Mouse (Mus musculus): Measurements from ENCODE around the gene Meis3. TPM values are rescaled to one million over a fixed set of nuclear protein-coding genes. Genes with fewer than 3 reads are reported as not detected.

The Meis3 gene
- total RNA-seq (2023) = 39.8 TPM

GRCm38 (mm10) chr7:16174597-16175541, at the start of gene Meis3:
Gene Meis3 (plus strand): TSS chr7:16175090.

DNA sequence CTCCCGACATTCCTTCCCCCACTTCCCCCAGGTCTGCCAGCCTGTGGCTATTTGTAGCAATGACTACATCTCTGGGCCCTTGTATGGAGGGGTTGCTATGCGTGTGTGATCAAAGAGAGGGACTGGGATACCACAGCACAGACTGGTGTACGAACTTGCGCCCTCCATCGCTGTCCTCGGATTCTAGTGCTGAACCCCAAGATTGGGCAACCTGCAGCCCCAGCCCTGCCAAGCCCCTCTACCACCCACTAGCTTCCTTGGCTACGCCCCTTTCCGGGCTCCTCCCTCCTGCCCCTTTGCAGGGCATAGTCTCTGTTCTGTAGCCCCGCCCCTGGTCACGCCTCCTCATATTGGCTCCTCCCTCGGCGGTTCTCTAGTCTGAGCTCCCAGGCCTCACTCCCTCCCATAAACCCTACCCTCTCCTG, 45.5 kb upstream of the Meis3 start, which contains the start of gene Slc8a2:
Gene Slc8a2, plus strand, starts transcription at position 406 of the 425 bp plus-strand sequence.

GRCm38 (mm10) chr7:16221582-16222272, 46.8 kb downstream of the Meis3 start, which contains the start of gene Dhx34:
Gene Dhx34 (minus strand): TSS chr7:16222037.

Other genes with a start within 250 kb of the Meis3 start
- 534 TPM for gene Nop53, start 229.0 kb upstream of the Meis3 start, total RNA-seq (2023)
- gene Ehd2, start 207.5 kb upstream of the Meis3 start, total RNA-seq (2023) = 0.86 TPM
- 77.1 TPM for gene Bicra, start 127.2 kb upstream of the Meis3 start, total RNA-seq (2023)
- not detected for gene Zfp541, start 113.3 kb upstream of the Meis3 start, total RNA-seq (2023)
- 209 TPM for gene Napa, start 76.6 kb upstream of the Meis3 start, total RNA-seq (2023)
- 35.1 TPM for gene Kptn, start 55.2 kb upstream of the Meis3 start, total RNA-seq (2023)
- 0.21 TPM for gene Slc8a2, start 45.3 kb upstream of the Meis3 start, total RNA-seq (2023)
- gene Dhx34, start 46.9 kb downstream of the Meis3 start, total RNA-seq (2023) = 34.0 TPM
- 0.24 TPM for gene C5ar2, start 69.1 kb downstream of the Meis3 start, total RNA-seq (2023)
- 0.34 TPM for gene C5ar1, start 84.5 kb downstream of the Meis3 start, total RNA-seq (2023)
- gene Inafm1, start 98.5 kb downstream of the Meis3 start, total RNA-seq (2023) = 28.0 TPM
- gene Ccdc9, start 111.7 kb downstream of the Meis3 start, total RNA-seq (2023) = 255 TPM
- 59.8 TPM for gene Bbc3, start 133.3 kb downstream of the Meis3 start, total RNA-seq (2023)
- 57.3 TPM for gene Sae1, start 212.7 kb downstream of the Meis3 start, total RNA-seq (2023)
- gene Zc3h4, start 225.8 kb downstream of the Meis3 start, total RNA-seq (2023) = 74.4 TPM

All from CD8-positive naive resting alpha-beta T cell, adult 57 days (primary cell).